Mouse (Mus musculus) kidney, embryonic 16.5 days (tissue): ENCODE results near the gene Nol10. TPM values are rescaled to one million over a fixed set of nuclear protein-coding genes. Genes with fewer than 3 reads are reported as not detected.

Experiments
- ATAC-seq: fragments of 200-750 bp; cut with Nextera tagmentation; 2 replicates; pipeline ENCODE4 v1.8.0; 2017; ENCODE audit warnings: moderate TSS enrichment; ENCODE audit not compliant: low FRiP score, low TSS enrichment
- H3K27ac ChIP-seq: fragments of 300-500 bp; sonication (generic); 2 replicates; pipeline ENCODE4 v1.5.1; 2014; ENCODE audit warnings: low read length
- H3K27me3 ChIP-seq: fragments of 300-500 bp; sonication (generic); 2 replicates; pipeline ENCODE4 v1.6.1; 2014; ENCODE audit warnings: low read length, control low read depth, mixed read lengths; ENCODE audit not compliant: insufficient read depth
- H3K36me3 ChIP-seq: fragments of 300-500 bp; sonication (generic); 2 replicates; pipeline ENCODE4 v1.6.1; 2014; ENCODE audit warnings: low read length, control low read depth, mixed read lengths; ENCODE audit not compliant: insufficient read depth
- H3K4me1 ChIP-seq: fragments of 300-500 bp; sonication (generic); 2 replicates; pipeline ENCODE4 v1.6.1; 2014; ENCODE audit warnings: low read length, control low read depth, mixed read lengths; ENCODE audit not compliant: insufficient read depth
- H3K4me2 ChIP-seq: fragments of 300-500 bp; sonication (generic); replicated peaks from 2 replicates; pipeline ENCODE4 v1.6.1; 2014; ENCODE audit warnings: low read depth, low read length
- H3K4me3 ChIP-seq: fragments of 300-500 bp; sonication (generic); 2 replicates; pipeline ENCODE4 v1.5.1; 2014; ENCODE audit warnings: mild to moderate bottlenecking, low read length
- H3K9ac ChIP-seq: fragments of 300-500 bp; sonication (generic); replicated peaks from 2 replicates; pipeline ENCODE4 v1.6.1; 2014; ENCODE audit warnings: low read length
- H3K9me3 ChIP-seq: fragments of 300-500 bp; sonication (generic); 2 replicates; pipeline ENCODE4 v1.6.1; 2016; ENCODE audit warnings: low read length, control low read depth
- WGBS: fragments of 180-500 bp; shearing (Covaris S2); extraction: QIAGEN DNeasy Blood & Tissue Kit; methylation state at CpG from one replicate; pipeline ENCODE4 v1.1.7; 2014; 5-methylcytosine and 5-hydroxymethylcytosine counted together
- polyA plus RNA-seq: library from polyadenylated mRNA; unstranded; fragments of >200 nt; fragmentation: Nextera tagmentation; extraction: Ambion mirVana; gene quantifications from 2 replicates; pipeline ENCODE4 v1.2.1, GENCODE M21; 2015

Nol10 gene
- polyA plus RNA-seq, 1 experiment from 2014 or later: 24.4 TPM

DNA sequence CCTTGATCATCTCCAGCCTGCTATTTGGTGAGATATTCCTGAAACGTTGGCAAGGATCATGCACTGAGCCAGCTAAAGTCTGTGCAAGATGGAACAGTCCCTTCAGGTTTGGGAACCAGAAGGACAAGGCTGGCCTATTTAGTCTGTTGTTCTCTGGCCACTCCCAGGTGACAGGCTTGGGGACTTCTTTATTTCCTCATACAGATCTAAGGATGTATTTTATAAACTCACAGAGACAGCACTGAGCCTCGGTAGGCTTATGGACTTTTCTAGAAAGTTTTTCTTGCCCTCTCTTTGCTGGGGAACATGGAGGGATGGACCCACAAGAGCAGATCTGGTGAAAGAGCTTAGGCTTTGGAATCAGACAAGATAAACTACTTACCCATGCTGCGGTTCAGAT lies 19.0 kb upstream of the Nol10 start, which contains the start of gene Atp6v1c2:
TSS of gene Atp6v1c2 (minus strand) at position 101 of the 400 bp plus-strand sequence.
- Histone ChIP-seq H3K9me3 (no peaks in the 10 kb centered on the region), H3K36me3 (no peaks in the 10 kb centered on the region), H3K27ac (no peak within 1 kb of the TSS), H3K9ac (no peak within 1 kb of the TSS), H3K4me3 (no peak within 1 kb of the TSS), H3K4me2 (no peak within 1 kb of the TSS), H3K4me1 (peaks cover 10% of the 10 kb centered on the region), H3K27me3 (peaks cover 20% of the 10 kb centered on the region)
- ATAC-seq: no peak
- WGBS: 83% methylated on average over 3 of the region's 3 CpGs

DNA sequence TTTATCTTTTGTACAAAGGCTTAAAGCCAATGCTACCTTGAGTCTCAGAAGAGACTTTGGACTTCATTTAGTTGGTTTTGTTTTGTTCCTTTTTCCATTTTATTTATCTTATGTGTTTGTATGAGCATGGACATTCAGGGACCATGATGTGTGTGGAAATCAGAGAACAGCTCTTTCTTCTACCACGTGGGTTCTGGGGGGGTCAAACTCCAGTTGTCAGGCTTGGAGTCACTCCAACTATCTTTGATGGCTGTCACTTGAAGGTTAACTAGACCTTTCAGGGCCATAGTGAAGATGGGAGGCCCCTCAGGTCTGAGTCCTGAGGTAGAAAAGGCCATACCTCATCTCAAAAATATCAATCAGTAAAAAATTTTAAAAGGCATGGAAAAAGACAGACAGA lies 14.8 kb upstream of the Nol10 start:
- no peak for ATAC-seq
- Histone ChIP-seq H3K9ac (no peak overlapping the region), H3K27ac (no peak overlapping the region), H3K4me2 (no peak overlapping the region), H3K27me3 (no peaks in the 10 kb centered on the region), H3K36me3 (no peaks in the 10 kb centered on the region), H3K4me3 (no peak overlapping the region), H3K9me3 (no peaks in the 10 kb centered on the region), H3K4me1 (no peaks in the 10 kb centered on the region)
- WGBS: 31% methylated on average over 1 of the region's 1 CpGs

DNA sequence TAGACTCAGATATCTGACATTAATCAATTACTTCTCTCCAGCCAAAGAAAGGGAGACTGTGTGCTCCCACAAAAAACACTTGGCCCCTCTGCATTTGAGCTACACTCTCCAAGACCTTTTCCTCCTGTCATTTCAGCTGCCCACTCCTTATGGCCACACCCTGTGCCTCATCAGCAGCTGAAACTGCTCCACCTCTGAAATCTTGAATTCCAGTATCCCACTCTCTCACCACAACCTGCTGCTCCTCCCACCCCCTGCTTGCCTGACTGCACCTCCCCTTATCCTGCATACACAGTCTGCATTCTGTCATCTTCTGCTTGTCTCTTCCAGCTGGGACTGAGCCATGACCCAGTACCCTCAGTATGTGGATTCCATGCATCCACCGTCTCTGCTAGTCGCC lies 9.9 kb upstream of the Nol10 start:
- no peaks in the 10 kb centered on the region for H3K36me3 ChIP-seq
- H3K9ac ChIP-seq: no peak overlapping the region
- H3K4me1 ChIP-seq: no peaks in the 10 kb centered on the region
- no peak overlapping the region for H3K4me3 ChIP-seq
- no peaks in the 10 kb centered on the region for H3K27me3 ChIP-seq
- no peaks in the 10 kb centered on the region for H3K9me3 ChIP-seq
- ATAC-seq: no peak
- H3K4me2 ChIP-seq: no peak overlapping the region
- no peak overlapping the region for H3K27ac ChIP-seq
- WGBS: 53% methylated on average over 2 of the region's 2 CpGs

DNA sequence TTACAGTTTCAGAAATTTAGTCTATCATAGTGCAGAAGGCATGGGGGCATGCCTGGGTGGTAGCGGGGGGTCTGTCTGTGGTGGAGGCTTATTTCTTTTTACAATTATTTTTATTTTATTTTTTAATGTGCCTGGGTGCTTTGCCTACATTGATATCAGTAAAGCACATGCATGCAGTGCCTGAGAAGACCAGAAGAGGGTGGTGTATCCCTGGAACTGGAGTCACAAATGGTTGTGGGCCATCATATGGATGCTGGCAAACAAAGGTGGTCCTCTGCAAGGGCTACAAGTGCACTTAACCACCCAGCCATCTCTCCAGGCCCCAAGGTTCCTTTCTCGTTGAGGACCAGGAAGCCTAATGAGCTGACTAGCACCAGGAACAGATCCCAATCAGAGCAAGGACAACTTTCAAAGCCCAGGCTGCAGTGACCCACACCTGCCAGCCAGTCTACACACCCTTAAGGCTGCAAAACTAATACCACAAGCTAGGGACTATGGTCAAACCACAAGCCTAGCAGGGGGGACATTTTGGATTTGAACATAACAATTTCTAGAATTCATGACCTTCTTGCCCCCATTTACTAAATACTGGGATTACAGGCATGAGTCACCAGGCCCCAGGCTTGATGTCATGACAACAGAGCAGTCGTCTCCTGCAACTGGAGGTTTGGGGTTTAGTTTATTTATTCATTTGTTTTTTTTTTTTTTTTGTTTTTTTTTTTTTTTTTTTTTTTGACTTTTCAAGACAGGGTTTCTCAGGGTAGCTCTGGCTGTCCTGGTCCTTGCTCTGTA lies 8.9 kb upstream of the Nol10 start:
- no peak for ATAC-seq
- Histone ChIP-seq H3K9me3 (no peaks in the 10 kb centered on the region), H3K27ac (no peak overlapping the region), H3K4me1 (no peaks in the 10 kb centered on the region), H3K4me2 (no peak overlapping the region), H3K4me3 (no peak overlapping the region), H3K27me3 (no peaks in the 10 kb centered on the region), H3K9ac (no peak overlapping the region), H3K36me3 (no peaks in the 10 kb centered on the region)
- 74% methylated on average over 3 of the region's 3 CpGs for WGBS

- H3K9me3 ChIP-seq: no peaks in the 10 kb centered on the region
Observed at GRCm38 (mm10) chr12:17347327-17348047, 771 bp upstream of the Nol10 start.

DNA sequence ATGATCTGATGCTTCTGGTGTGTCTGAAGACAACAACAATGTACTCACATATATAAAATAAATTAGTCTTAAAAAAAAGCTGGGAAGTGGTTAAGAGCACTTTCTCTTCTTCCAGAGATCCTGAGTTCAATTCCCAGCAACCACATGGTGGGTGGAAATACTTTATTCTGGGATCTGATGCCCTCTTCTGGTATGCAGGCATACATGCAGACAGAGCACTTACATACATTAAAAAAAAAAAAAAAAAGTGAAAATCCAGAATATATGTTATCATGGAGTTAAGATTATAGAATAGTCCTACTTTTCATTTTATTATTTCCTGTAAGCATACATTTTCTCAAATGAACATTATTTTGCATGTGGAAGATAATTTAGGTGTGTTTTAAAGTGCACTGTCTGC lies 1.8 kb downstream of the Nol10 start:
- H3K4me1 ChIP-seq: peaks cover 10% of the 10 kb centered on the region
- H3K36me3 ChIP-seq: peaks cover 24% of the 10 kb centered on the region
- no peaks in the 10 kb centered on the region for H3K9me3 ChIP-seq
- no peak overlapping the region for H3K4me2 ChIP-seq
- no peak overlapping the region for H3K9ac ChIP-seq
- no peak overlapping the region for H3K27ac ChIP-seq
- H3K4me3 ChIP-seq: no peak overlapping the region
- no peak for ATAC-seq
- no peaks in the 10 kb centered on the region for H3K27me3 ChIP-seq

More at GRCm38 (mm10) chr12:17347327-17348047, 771 bp upstream of the Nol10 start:
- H3K4me1 ChIP-seq: peaks cover 10% of the 10 kb centered on the region
- 37% methylated on average over 11 of the region's 11 CpGs for WGBS
- H3K27me3 ChIP-seq: no peaks in the 10 kb centered on the region
- peak; percentile 57 for ATAC-seq
- H3K36me3 ChIP-seq: 0 out of 2 replicates have a peak, but pooled peaks cover 4% of the 10 kb centered on the region
- peak overlapping the region; percentile 77 for H3K9ac ChIP-seq
- H3K27ac ChIP-seq: peak overlapping the region; percentile 9; the same call in 1 of the 2 replicates
- peak overlapping the region; percentile 74 for H3K4me2 ChIP-seq
- H3K4me3 ChIP-seq: peak overlapping the region; percentile 66

- no peak overlapping the region for H3K4me2 ChIP-seq
- H3K27me3 ChIP-seq: no peaks in the 10 kb centered on the region
- no peak overlapping the region for H3K9ac ChIP-seq
Observed at GRCm38 (mm10) chr12:17356853-17357252, 8.6 kb downstream of the Nol10 start.

GRCm38 (mm10) chr12:17357795-17358194 lies 9.5 kb downstream of the Nol10 start:
- Histone ChIP-seq H3K9ac (no peak overlapping the region), H3K4me1 (no peaks in the 10 kb centered on the region), H3K27me3 (no peaks in the 10 kb centered on the region), H3K4me2 (no peak overlapping the region), H3K9me3 (no peaks in the 10 kb centered on the region), H3K4me3 (no peak overlapping the region), H3K27ac (no peak overlapping the region), H3K36me3 (peaks cover 73% of the 10 kb centered on the region)
- no peak for ATAC-seq
- 92% methylated on average over 5 of the region's 5 CpGs for WGBS

More at GRCm38 (mm10) chr12:17356853-17357252, 8.6 kb downstream of the Nol10 start:
- H3K4me3 ChIP-seq: no peak overlapping the region
- ATAC-seq: no peak
- H3K9me3 ChIP-seq: no peaks in the 10 kb centered on the region
- no peaks in the 10 kb centered on the region for H3K4me1 ChIP-seq
- WGBS: 85% methylated on average over 4 of the region's 4 CpGs
- H3K36me3 ChIP-seq: peaks cover 67% of the 10 kb centered on the region
- H3K27ac ChIP-seq: no peak overlapping the region

DNA sequence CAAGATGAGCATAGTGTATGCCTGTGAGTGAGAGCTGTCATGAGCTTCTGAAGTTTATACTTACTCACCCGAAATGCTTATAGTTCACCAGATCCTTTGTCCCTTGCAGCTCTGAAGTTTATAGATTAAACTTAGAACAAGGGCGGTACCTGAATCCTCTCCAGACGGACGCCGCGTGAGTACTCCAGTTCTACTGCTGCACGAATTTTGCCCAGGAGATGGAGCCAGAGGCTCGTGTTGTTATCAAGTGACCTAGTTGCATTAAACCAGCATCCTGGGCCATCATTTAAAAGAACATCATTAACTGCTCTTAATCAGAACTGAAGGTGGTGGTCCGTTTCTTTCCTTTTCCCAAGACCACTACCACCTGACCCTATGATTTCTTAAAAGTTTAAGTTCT lies 10.7 kb downstream of the Nol10 start:
- Histone ChIP-seq H3K27ac (no peak overlapping the region), H3K36me3 (peaks cover 74% of the 10 kb centered on the region), H3K9ac (no peak overlapping the region), H3K4me1 (no peaks in the 10 kb centered on the region), H3K27me3 (no peaks in the 10 kb centered on the region), H3K4me2 (no peak overlapping the region), H3K9me3 (no peaks in the 10 kb centered on the region), H3K4me3 (no peak overlapping the region)
- WGBS: 88% methylated on average over 9 of the region's 9 CpGs
- ATAC-seq: no peak

- Histone ChIP-seq H3K27me3 (no peaks in the 10 kb centered on the region), H3K9ac (no peak overlapping the region), H3K4me1 (no peaks in the 10 kb centered on the region), H3K9me3 (no peaks in the 10 kb centered on the region), H3K27ac (no peak overlapping the region), H3K4me3 (no peak overlapping the region), H3K4me2 (no peak overlapping the region), H3K36me3 (peaks cover 71% of the 10 kb centered on the region)
- 80% methylated on average over 9 of the region's 9 CpGs for WGBS
- peak; percentile 27; the same call in 1 of the 2 replicates for ATAC-seq
Observed at GRCm38 (mm10) chr12:17360104-17360503, 11.8 kb downstream of the Nol10 start.
